Mouse (Mus musculus): ENCODE measurements around the gene Tmem200b. TPM values are rescaled to one million over a fixed set of nuclear protein-coding genes. Genes with fewer than 3 reads are reported as not detected.

Gene Tmem200b
- 10 to 100 TPM in 1 of 2 experiments, 1 to 10 TPM in 1; 9.4 to 12.8 TPM for total RNA-seq (2021)

- DNase-seq = peak; percentile 50
These were observed at the start of gene Tmem200b for GRCm38 (mm10) chr4:131921461-131922346. Gene Tmem200b, plus strand, starts transcription at chr4:131921771.

DNA sequence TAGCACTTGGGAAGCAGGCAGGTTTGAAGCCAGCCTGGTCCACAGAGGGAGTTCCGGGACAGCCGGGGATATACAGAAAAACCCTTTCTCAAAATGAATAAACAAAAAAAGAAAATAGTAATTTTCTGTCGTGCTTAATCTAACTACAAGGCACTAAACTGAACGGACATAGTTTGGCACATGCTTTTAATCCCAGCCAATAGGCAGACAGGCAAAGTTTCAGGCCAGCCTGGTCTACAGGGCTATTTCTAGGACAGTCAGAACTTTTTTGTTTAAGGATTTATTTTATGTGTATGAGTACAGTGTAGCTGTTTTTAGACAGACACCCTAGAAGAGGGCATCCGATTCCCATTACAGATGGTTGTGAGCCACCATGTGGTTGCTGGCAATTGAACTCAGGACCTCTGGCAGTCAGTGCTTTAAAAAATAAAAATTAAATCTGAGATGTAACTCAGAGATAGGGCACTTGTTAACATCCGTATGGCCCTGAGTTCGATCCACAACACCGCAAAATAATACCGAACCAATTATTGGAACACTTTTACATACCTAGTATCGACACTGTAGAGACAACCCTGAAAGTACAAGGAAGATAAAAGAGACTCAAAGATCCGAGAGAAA is 48.8 kb upstream of the Tmem200b start:
- no peak for DNase-seq

- peak; percentile 95 for DNase-seq
These were observed 48.0 kb upstream of the Tmem200b start, which contains the start of gene Srsf4 for GRCm38 (mm10) chr4:131873293-131874168. Gene Srsf4, plus strand, starts transcription at chr4:131873617.

- no peak for DNase-seq
These were observed 47.4 kb upstream of the Tmem200b start for GRCm38 (mm10) chr4:131874169-131874536.

DNA sequence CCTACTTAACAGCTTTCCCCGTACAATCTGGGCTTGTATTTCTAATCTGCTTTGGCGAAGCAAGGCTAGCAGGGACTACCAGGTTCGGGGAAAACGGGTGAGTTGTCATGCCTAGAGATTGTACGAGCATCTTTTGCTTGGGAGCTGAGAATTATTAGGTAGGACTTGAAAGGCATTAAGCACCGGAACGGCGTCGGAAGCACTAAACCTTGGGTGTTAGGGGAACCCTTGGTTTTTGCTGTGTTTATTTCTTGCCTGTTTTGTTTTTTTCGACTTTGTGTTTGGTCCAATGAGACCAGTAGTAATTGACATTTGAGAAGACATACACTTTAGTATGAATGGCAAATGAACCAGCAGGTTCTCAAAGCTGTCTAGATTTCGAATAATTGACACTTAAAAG is 47.0 kb upstream of the Tmem200b start:
- DNase-seq = no peak

GRCm38 (mm10) chr4:131875242-131875641 is 46.3 kb upstream of the Tmem200b start:
- DNase-seq = no peak

DNA sequence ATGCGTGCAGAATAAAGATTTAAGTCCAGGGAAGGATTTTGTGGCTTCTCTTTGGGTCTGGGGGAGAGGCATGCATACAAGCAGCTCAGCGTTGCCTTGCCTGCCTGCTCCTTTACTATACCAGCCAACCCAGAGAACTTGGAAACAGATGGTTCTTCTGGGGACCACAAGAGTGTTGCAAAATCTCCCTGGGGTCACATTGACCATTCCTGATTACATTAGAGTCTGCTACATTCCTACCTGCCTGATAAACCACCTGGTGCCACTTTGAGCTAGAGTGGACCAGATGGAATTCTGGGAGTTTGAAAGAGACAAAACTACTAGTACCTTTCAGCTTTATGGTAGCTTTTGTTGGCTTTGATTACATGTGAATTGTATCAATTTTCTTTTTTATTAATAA is 44.7 kb upstream of the Tmem200b start:
- DNase-seq = no peak

- no peak for DNase-seq
These were observed 41.9 kb upstream of the Tmem200b start for GRCm38 (mm10) chr4:131879692-131880091.

GRCm38 (mm10) chr4:131881306-131881705 is 40.3 kb upstream of the Tmem200b start:
- no peak for DNase-seq

- DNase-seq = no peak
These were observed 38.0 kb upstream of the Tmem200b start for GRCm38 (mm10) chr4:131883571-131883970.

GRCm38 (mm10) chr4:131885376-131885775 is 36.2 kb upstream of the Tmem200b start:
- no peak for DNase-seq

DNA sequence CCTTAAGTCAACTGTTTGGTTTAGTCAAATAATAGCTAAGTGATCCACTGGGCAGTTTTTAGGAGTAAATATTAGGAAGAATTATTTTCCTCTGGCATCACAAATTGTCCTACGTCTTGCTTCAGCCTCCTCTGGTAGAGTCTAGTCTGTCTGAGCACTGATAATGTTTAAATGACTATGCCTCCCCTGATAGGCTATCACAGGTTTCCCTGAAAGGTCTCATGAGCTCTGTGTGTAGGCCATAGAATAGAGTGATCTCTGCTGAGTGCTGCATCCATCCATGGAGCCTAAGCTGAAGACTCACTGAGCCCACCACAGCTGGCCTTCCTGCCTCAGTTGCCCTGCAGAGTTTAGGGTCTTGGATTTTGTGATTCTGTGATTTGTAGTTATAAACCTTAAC is 33.0 kb upstream of the Tmem200b start:
- DNase-seq = no peak

- no peak for DNase-seq
These were observed 30.9 kb upstream of the Tmem200b start for GRCm38 (mm10) chr4:131890692-131891091.

GRCm38 (mm10) chr4:131897109-131897508 is 24.5 kb upstream of the Tmem200b start:
- DNase-seq = no peak

DNA sequence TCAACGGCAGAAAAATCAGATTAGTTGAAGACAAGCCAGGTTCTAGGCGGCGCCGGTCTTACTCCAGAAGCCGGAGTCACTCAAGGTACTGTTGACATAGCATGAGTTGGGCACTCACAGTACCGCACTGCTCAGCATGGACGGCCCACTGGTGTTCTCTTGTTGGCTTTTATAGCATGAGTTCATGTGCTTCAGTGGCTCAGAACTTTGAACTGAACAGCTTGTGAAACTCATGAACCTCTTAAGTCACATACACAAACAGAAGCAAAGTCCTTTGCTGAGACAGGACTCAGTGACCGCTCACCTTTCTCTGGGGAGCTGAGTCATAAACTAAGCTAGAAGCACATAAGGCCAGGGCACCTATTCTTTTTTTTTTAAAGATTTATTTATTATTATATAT is 23.8 kb upstream of the Tmem200b start:
- no peak for DNase-seq

GRCm38 (mm10) chr4:131898503-131899179 is 22.9 kb upstream of the Tmem200b start:
- DNase-seq = no peak

GRCm38 (mm10) chr4:131899180-131899554 is 22.4 kb upstream of the Tmem200b start:
- DNase-seq = peak; percentile 69

DNA sequence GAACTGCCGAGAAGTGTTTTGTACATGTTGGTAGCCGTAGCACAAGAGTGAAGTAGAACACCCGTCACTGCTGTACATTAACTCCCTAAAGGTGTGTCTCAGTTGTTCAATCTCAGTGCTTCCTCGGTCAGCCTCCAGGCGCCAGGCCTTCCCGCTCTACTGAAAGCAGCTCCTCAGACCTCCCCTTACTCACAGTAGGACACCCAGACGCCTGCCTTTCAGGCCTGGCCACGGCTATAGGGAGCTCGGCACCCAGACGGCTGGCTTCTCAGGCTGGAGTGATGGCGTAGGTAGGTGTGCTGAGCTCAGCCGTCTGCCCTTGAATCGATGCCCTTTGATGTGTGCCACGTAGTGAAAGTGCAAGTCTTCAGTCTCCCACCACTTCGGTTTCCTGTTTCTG is 20.5 kb upstream of the Tmem200b start:
- DNase-seq = no peak

DNA sequence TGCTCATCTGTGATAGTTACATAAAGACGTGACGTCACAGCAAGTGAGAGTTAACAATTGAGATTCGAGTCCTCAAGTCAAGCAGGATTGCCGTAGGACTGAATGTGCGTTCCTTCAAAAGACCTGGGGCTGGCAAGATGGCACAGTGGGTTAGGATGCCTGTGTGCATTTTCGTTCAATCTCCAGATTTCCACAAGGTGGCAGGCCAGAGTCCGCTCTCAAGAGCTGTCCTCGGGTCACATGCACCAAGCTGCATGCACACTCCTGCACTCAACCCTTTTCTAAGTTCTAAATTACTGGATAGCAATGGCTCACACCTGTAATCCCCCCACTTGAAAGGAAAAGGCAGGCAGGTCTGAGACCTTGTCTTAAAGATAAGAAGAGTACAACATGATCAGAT is 17.1 kb upstream of the Tmem200b start:
- peak; percentile 69 for DNase-seq

- DNase-seq = no peak
These were observed 15.1 kb upstream of the Tmem200b start for GRCm38 (mm10) chr4:131906423-131906822.

DNA sequence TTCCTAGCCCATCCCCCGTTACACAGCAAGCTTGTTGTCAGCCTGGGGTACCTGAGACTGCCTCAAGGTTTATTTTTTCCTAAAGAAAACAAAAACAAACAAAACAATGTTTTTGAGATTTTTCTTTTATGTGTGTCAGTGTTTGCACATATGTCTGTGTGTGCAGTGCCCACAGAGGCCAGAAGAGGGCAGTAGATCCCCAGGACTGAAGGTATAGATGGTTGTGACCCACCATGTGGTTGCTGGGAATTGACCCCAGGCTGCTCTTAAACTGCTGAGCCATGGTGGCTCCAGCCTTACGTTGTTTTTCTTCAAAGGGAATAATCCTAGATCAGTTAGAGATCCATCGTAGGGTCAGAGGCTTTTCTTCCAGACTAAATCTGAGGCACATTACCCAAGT is 13.7 kb upstream of the Tmem200b start:
- DNase-seq = no peak
